Mouse (Mus musculus) kidney, embryonic 15.5 days (tissue): ENCODE measurements around the gene Trappc4. TPM values are rescaled to one million over a fixed set of nuclear protein-coding genes. Genes with fewer than 3 reads are reported as not detected.
A peak's percentile ranks its signal among the peaks of the same experiment; 100 is the strongest.
"Not testable (repeated sequence)": the region's sequence is repeated elsewhere in the genome, so short reads cannot be mapped to it uniquely, and the experiment has no call there.

Experiments used
- ATAC-seq: fragments of 200-750 bp; cut with Nextera tagmentation; replicated peaks from 2 replicates; pipeline ENCODE4 v1.8.0; 2017; ENCODE audit warnings: moderate TSS enrichment; ENCODE audit not compliant: low FRiP score
- H3K27ac ChIP-seq: fragments of 300-500 bp; sonication (generic); 2 replicates; pipeline ENCODE4 v1.5.1; 2015; ENCODE audit warnings: mild to moderate bottlenecking, inconsistent platforms
- H3K27me3 ChIP-seq: fragments of 300-500 bp; sonication (generic); 2 replicates; pipeline ENCODE4 v1.6.1; 2015; ENCODE audit warnings: inconsistent platforms
- H3K36me3 ChIP-seq: fragments of 300-500 bp; sonication (generic); 2 replicates; pipeline ENCODE4 v1.6.1; 2015; ENCODE audit warnings: inconsistent platforms
- H3K4me1 ChIP-seq: fragments of 300-500 bp; sonication (generic); 2 replicates; pipeline ENCODE4 v1.6.1; 2015; ENCODE audit warnings: inconsistent platforms
- H3K4me2 ChIP-seq: fragments of 300-500 bp; sonication (generic); 2 replicates; pipeline ENCODE4 v1.6.1; 2015; ENCODE audit warnings: moderate library complexity, mild to moderate bottlenecking, inconsistent platforms
- H3K4me3 ChIP-seq: fragments of 300-500 bp; sonication (generic); replicated peaks from 2 replicates; pipeline ENCODE4 v1.5.1; 2015; ENCODE audit warnings: mild to moderate bottlenecking, inconsistent platforms
- H3K9ac ChIP-seq: fragments of 300-500 bp; sonication (generic); 2 replicates; pipeline ENCODE4 v1.6.1; 2015; ENCODE audit warnings: mild to moderate bottlenecking, inconsistent platforms
- H3K9me3 ChIP-seq: fragments of 300-500 bp; sonication (generic); replicated peaks from 2 replicates; pipeline ENCODE4 v1.6.1; 2016; ENCODE audit warnings: inconsistent platforms
- WGBS: fragments of 180-500 bp; shearing (Covaris S2); methylation state at CpG from one replicate; pipeline ENCODE4 v1.1.7; 2015; ENCODE audit warnings: mixed read lengths; 5-methylcytosine and 5-hydroxymethylcytosine counted together
- polyA plus RNA-seq: library from polyadenylated mRNA; unstranded; fragments of >200 nt; fragmentation: Nextera tagmentation; extraction: Ambion mirVana; gene quantifications from 2 replicates; pipeline ENCODE4 v1.2.1, GENCODE M21; 2015

Gene Trappc4
- polyA plus RNA-seq = 135 and 138 TPM in 2 replicates

DNA sequence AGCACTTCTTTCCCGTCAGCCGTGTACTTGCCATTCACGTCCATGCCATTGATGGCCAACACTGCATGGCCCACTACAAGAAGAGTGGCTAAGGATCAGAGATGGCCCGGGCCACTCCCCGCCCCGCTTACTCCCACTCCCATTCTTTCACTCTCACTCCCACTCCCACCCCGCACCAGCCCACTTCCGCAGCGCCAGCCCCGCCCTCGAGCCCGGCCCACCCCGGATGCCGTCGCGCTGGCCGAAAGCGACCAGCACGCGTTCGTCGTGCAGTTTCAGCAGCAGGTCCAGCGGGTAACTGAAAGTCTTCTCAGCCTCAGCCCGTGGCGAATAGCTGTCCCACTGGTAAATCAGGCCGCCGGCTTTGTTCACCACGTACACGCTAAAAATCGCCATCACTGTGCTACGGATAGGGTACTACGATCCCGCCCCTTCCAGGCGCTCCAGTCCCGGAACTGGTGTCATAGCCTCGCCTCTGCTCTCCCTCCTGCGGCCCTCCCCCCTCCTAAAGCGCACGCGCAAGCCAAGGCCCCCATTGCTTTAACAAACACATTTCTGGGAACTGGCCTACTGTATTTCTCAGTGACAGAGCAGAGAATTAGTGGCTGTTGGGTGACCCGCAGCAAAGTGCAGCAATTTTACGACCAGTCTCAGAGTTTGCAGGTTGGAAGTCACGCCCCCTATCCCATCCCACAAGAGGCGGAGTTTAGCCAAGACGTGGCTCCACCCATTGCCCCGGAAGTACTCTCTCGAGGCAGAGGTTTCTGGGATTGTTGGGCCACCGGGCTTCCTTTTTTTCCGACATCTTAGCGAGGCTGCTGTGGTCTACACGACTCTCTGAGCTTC, at the start of gene Trappc4, which contains the start of gene Rps25:
TSS of gene Trappc4 (minus strand) at position 695 of the 846 bp plus-strand sequence.
TSS of gene Rps25 (plus strand) at position 234 of the 846 bp plus-strand sequence.
- Histone ChIP-seq H3K4me2 (peak within 1 kb of the TSS; percentile 63), H3K27me3 (no peaks in the 10 kb centered on the region), H3K36me3 (peaks cover 70% of the 10 kb centered on the region), H3K4me1 (peaks cover 15% of the 10 kb centered on the region), H3K9me3 (no peaks in the 10 kb centered on the region), H3K27ac (peak within 1 kb of the TSS; percentile 99), H3K9ac (peak within 1 kb of the TSS; percentile 91), H3K4me3 (peak within 1 kb of the TSS; percentile 86)
- ATAC-seq = peak; percentile 97
- 1% methylated on average over 51 of the region's 51 CpGs for WGBS

GRCm38 (mm10) chr9:44454891-44455220, 47.5 kb upstream of the Trappc4 start, which contains the start of gene Upk2:
Upk2 (minus strand) TSS chr9:44454976.
- no peak for ATAC-seq
- peaks cover 14% of the 10 kb centered on the region for H3K4me1 ChIP-seq
- H3K9me3 ChIP-seq = no peaks in the 10 kb centered on the region
- H3K9ac ChIP-seq = no peak within 1 kb of the TSS; the same call in 1 of the 2 replicates
- H3K4me2 ChIP-seq = peak within 1 kb of the TSS; percentile 40
- H3K27me3 ChIP-seq = peaks cover 38% of the 10 kb centered on the region
- WGBS = 32% methylated on average over 4 of the region's 4 CpGs
- H3K36me3 ChIP-seq = no peaks in the 10 kb centered on the region
- no peak within 1 kb of the TSS for H3K27ac ChIP-seq
- H3K4me3 ChIP-seq = 0 out of 2 replicates have a peak within 1 kb of the TSS, but pooled peaks have one; percentile 7

DNA sequence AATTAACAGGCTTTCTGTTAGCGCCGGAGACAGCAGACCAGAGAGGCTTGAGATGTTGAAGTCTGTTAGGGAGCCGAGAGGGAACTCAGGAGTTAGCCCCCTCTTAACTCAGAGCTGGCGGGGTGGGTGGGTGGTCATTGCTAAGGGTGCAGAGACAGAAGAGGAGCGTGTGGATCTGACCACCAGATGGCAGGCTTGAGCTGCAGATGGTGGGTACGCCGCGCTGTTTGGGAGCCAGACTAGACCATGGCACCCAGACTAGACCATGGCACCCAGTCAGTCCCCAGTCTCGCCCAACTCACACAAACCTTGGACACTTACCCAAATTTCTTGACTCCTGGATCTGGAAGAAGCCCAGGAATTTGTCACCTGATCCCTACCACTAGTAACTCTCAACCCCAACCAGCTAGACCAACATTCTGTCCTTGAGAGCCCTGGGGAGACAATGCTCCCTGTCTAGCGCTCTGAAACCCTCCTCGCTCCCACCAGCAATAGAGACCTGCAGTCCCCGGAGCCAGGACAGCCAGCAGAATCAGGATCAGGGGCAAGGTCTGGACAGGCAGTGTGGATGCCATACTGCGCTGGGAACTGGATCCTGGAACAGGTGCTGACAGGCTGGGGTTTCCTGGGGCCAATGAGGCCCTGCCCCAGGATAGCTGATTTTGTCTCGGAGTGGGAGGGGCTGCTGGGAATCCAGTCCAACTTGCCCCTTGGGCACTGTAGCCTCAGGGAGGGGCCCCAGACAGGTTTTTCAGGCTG, 46.9 kb upstream of the Trappc4 start:
- Histone ChIP-seq H3K4me2 (peak overlapping the region; percentile 40), H3K9ac (no peak overlapping the region), H3K36me3 (no peaks in the 10 kb centered on the region), H3K27ac (no peak overlapping the region), H3K4me1 (peaks cover 14% of the 10 kb centered on the region), H3K27me3 (peaks cover 38% of the 10 kb centered on the region), H3K4me3 (0 out of 2 replicates have a peak overlapping the region, but pooled peaks have one; percentile 7), H3K9me3 (no peaks in the 10 kb centered on the region)
- peak; percentile 82 for ATAC-seq
- 10% methylated on average over 14 of the region's 14 CpGs for WGBS

DNA sequence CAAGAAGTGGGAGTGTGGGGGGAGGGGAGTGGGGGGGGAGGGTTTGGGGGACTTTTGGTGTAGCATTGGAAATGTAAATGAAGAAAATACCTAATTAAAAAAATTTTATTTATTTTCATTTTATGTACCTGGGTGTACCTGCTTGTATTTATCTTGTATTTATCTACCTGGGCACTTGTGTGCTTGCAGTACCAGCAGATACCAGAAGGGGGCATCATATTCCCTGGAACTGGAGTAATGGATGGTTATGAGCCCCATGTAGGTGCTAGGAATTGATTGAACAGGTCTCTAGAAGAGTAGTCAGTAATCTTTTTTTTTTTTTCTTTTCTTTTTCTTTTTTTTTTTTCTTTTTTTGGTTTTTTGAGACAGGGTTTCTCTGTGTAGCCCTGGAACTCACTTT, 43.0 kb upstream of the Trappc4 start:
- H3K9me3 ChIP-seq = no peaks in the 10 kb centered on the region
- H3K27ac ChIP-seq = no peak overlapping the region
- peaks cover 14% of the 10 kb centered on the region for H3K4me1 ChIP-seq
- H3K27me3 ChIP-seq = peaks cover 22% of the 10 kb centered on the region
- no peak overlapping the region for H3K4me3 ChIP-seq
- no peak overlapping the region for H3K9ac ChIP-seq
- H3K4me2 ChIP-seq = no peak overlapping the region
- no peak for ATAC-seq
- H3K36me3 ChIP-seq = no peaks in the 10 kb centered on the region

GRCm38 (mm10) chr9:44444402-44445025, 37.1 kb upstream of the Trappc4 start:
- H3K9me3 ChIP-seq, H3K36me3 ChIP-seq, H3K4me2 ChIP-seq, H3K4me3 ChIP-seq, H3K27me3 ChIP-seq, ATAC-seq, H3K4me1 ChIP-seq, H3K9ac ChIP-seq, H3K27ac ChIP-seq: not testable (repeated sequence)
- WGBS = 89% methylated on average over 7 of the region's 7 CpGs

DNA sequence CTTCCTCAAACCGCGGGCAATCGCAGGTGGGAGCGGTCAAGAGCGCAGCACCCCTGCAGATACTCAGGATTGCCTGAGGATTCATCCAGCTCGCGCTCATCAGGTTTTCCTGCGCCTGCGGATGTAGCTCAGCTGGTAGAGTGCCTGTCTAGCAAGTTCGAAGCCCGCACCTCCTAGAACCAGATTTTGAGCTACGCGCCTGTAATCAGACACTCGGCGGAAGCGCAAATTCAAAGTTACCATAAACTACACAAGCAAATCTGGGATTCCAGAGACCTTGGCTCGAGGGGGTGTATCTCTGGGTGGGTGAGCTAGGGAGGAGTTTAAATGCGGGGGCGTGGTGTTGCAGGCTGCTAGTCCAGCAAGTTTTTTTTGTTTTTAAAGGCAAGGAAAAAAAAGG, 33.6 kb upstream of the Trappc4 start, which contains the start of gene Foxr1:
TSS of gene Foxr1 (minus strand) at position 176 of the 400 bp plus-strand sequence.
- H3K27me3 ChIP-seq = no peaks in the 10 kb centered on the region
- no peaks in the 10 kb centered on the region for H3K9me3 ChIP-seq
- H3K4me1 ChIP-seq = no peaks in the 10 kb centered on the region
- no peaks in the 10 kb centered on the region for H3K36me3 ChIP-seq
- ATAC-seq = no peak
- H3K27ac ChIP-seq = no peak within 1 kb of the TSS
- H3K4me3 ChIP-seq = no peak within 1 kb of the TSS
- H3K9ac ChIP-seq = no peak within 1 kb of the TSS
- WGBS = 78% methylated on average over 19 of the region's 19 CpGs
- H3K4me2 ChIP-seq = no peak within 1 kb of the TSS

- ATAC-seq = no peak
- Histone ChIP-seq H3K4me2 (no peak overlapping the region), H3K4me3 (no peak overlapping the region), H3K36me3 (no peaks in the 10 kb centered on the region), H3K27ac (no peak overlapping the region), H3K27me3 (no peaks in the 10 kb centered on the region), H3K4me1 (no peaks in the 10 kb centered on the region; the same call in 1 of the 2 replicates), H3K9me3 (no peaks in the 10 kb centered on the region), H3K9ac (no peak overlapping the region)
- WGBS = 77% methylated on average over 6 of the region's 6 CpGs
These were observed 28.3 kb upstream of the Trappc4 start for GRCm38 (mm10) chr9:44435747-44436146.

DNA sequence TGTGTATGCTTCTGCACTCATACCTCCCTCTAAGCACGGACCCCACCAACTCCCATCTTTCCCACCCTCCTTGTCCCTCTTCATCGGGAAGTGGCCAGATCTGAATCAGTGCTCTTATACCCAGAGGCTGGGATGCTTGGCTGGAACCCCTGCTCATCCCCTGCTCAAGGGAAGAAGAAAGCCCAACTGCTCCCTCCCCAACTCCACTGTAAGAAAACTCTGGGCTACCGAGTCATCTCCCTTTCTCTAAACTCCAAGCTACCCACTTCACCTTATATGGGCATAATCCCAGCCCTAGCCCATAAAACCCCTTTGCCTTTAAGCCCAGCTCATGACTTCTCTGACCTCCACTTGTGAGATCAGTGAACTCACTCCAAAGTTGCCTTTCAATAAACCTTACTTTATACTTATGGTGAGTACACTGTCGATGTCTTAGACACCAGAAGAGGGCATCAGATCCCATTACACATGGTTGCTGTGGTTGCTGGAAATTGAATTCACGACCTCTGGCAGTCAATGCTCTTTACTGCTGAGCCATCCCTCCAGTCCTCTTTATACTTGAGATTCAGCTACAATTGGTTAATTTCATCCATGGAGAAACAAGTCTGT, 25.3 kb upstream of the Trappc4 start:
- no peak for ATAC-seq
- WGBS = 36% methylated on average over 5 of the region's 5 CpGs
- Histone ChIP-seq H3K9me3 (no peaks in the 10 kb centered on the region), H3K27me3 (no peaks in the 10 kb centered on the region), H3K4me2 (no peak overlapping the region), H3K4me1 (no peaks in the 10 kb centered on the region; the same call in 1 of the 2 replicates), H3K4me3 (no peak overlapping the region), H3K36me3 (no peaks in the 10 kb centered on the region), H3K9ac (no peak overlapping the region), H3K27ac (no peak overlapping the region)

DNA sequence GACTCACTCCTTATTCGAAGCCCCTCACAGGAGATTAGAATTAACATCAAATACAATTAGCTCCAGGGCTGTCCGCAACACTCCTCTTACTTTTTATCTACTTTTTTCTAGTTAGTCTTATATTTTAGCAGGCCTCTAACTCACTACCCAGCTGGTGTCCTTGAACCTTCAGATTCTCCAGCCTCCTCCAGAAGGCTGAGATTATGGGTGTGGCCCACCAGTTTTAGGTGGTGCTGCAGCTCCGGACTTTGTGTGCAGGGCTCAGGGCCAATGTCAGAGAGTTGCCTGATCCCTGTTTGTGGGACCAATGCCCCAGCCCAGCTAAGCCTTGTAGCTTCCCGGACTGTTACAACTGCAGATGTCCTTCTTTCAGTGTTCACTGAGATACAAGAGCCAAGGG, 16.2 kb upstream of the Trappc4 start:
- Histone ChIP-seq H3K9ac (no peak overlapping the region), H3K36me3 (no peaks in the 10 kb centered on the region), H3K4me3 (no peak overlapping the region), H3K4me2 (no peak overlapping the region), H3K9me3 (no peaks in the 10 kb centered on the region), H3K27me3 (no peaks in the 10 kb centered on the region), H3K4me1 (peaks cover 3% of the 10 kb centered on the region; the same call in 1 of the 2 replicates), H3K27ac (no peak overlapping the region)
- ATAC-seq = no peak
- WGBS = 83% methylated on average over 4 of the region's 4 CpGs

- H3K4me1 ChIP-seq = peaks cover 18% of the 10 kb centered on the region
- no peak overlapping the region for H3K27ac ChIP-seq
- no peak overlapping the region for H3K4me2 ChIP-seq
- H3K27me3 ChIP-seq = no peaks in the 10 kb centered on the region
- H3K9me3 ChIP-seq = no peaks in the 10 kb centered on the region
- peaks cover 11% of the 10 kb centered on the region for H3K36me3 ChIP-seq
- no peak overlapping the region for H3K9ac ChIP-seq
- H3K4me3 ChIP-seq = no peak overlapping the region
- no peak for ATAC-seq
- WGBS = 67% methylated on average over 5 of the region's 5 CpGs
These were observed 13.0 kb upstream of the Trappc4 start for GRCm38 (mm10) chr9:44420280-44420898.

- 92% methylated on average over 9 of the region's 9 CpGs for WGBS
- ATAC-seq = not testable (repeated sequence)
These were observed 12.3 kb upstream of the Trappc4 start for GRCm38 (mm10) chr9:44419730-44420129.

More at GRCm38 (mm10) chr9:44419730-44420129, 12.3 kb upstream of the Trappc4 start:
- not testable (repeated sequence) for H3K27ac ChIP-seq, H3K27me3 ChIP-seq, H3K4me3 ChIP-seq, H3K9me3 ChIP-seq, H3K4me2 ChIP-seq, H3K9ac ChIP-seq
- Histone ChIP-seq H3K4me1 (peaks cover 18% of the 10 kb centered on the region), H3K36me3 (peaks cover 13% of the 10 kb centered on the region)
